ENCODE assay signal across 14 mouse cellular contexts in the genomic region with DNA sequence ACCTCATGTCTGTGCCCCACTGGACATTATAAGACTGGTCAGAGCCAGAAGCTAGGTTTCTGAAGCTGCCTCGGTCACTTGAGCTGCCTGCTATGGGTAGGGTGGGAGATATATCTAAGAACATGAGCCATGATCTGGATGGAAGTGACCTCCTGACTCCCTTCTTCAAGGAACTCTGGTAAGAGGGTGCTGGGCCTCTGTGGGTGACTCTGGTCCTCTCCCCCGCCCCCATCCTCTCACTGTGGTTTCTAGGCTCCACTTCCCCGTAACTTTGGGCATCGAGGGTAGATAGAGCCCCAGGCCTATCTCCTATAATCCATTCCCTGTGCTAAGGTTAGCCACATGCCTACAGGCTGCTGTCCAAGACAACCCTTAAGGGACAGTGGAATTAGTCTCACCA. TPM values are rescaled to one million over a fixed set of nuclear protein-coding genes. Genes with fewer than 3 reads are reported as not detected.
A peak's percentile ranks its signal among the peaks of the same experiment; 100 is the strongest.
DNase-seq lines count a peak whose midpoint lies in the region; ATAC-seq and TF ChIP-seq lines count a peak whose summit lies in the region.
"Had no signal": no experiment of that assay in that cellular context is flagged by ENCODE, and none has a peak within 500 bp of the region (broad histone marks: within the 10 kb centered on the region; RNA-seq: fewer than 3 reads in every experiment).

No protein-coding gene starts in this region.

- H3K9me3 ChIP-seq in liver, embryonic 13.5 days (replicated peaks): no peaks in the 10 kb centered on the region
- no peaks in the 10 kb centered on the region for H3K9me3 ChIP-seq in liver, embryonic 12.5 days (replicated peaks)
- no peaks in the 10 kb centered on the region for H3K9me3 ChIP-seq in liver, embryonic 16.5 days (replicated peaks; ENCODE audit: control insufficient read depth, low read length)
- H3K9me3 ChIP-seq: limb, embryonic 10.5 days; midbrain, embryonic 12.5 days had no signal

- H3K27me3 ChIP-seq in liver, embryonic 13.5 days: no peaks in the 10 kb centered on the region
- H3K27me3 ChIP-seq in liver, embryonic 12.5 days (replicated peaks): peaks cover 6% of the 10 kb centered on the region; the same call in 1 of the 2 replicates
- H3K27me3 ChIP-seq in liver, embryonic 16.5 days (ENCODE audit: control insufficient read depth, insufficient read depth, low read depth, low read length): no peaks in the 10 kb centered on the region
- no peaks in the 10 kb centered on the region for H3K27me3 ChIP-seq in cerebellum, adult 2 months (ENCODE audit: control insufficient read depth, insufficient read depth, low read length)
- H3K27me3 ChIP-seq: midbrain, embryonic 12.5 days had no signal

- no peaks in the 10 kb centered on the region; the same call in 1 of the 2 replicates for H3K4me1 ChIP-seq in liver, embryonic 13.5 days (replicated peaks)
- no peaks in the 10 kb centered on the region for H3K4me1 ChIP-seq in liver, embryonic 12.5 days
- H3K4me1 ChIP-seq in liver, embryonic 16.5 days (ENCODE audit: control insufficient read depth, low read depth, low read length): no peaks in the 10 kb centered on the region
- no peaks in the 10 kb centered on the region; the same call in 1 of the 2 replicates for H3K4me1 ChIP-seq in cerebellum, adult 2 months (ENCODE audit: control insufficient read depth, insufficient read depth, low read length)
- H3K4me1 ChIP-seq: midbrain, embryonic 12.5 days had no signal

- H3K36me3 ChIP-seq in liver, embryonic 13.5 days: no peaks in the 10 kb centered on the region
- H3K36me3 ChIP-seq in liver, embryonic 12.5 days: no peaks in the 10 kb centered on the region
- no peaks in the 10 kb centered on the region for H3K36me3 ChIP-seq in liver, embryonic 16.5 days (ENCODE audit: control insufficient read depth, insufficient read depth)
- H3K36me3 ChIP-seq: limb, embryonic 10.5 days; midbrain, embryonic 12.5 days had no signal

- no peak overlapping the region for H3K4me3 ChIP-seq in liver, embryonic 13.5 days (replicated peaks)
- no peak overlapping the region for H3K4me3 ChIP-seq in liver, embryonic 12.5 days
- peak overlapping the region; percentile 26; the same call in 1 of the 2 replicates for H3K4me3 ChIP-seq in liver, embryonic 16.5 days (ENCODE audit: low read depth, low read length)
- H3K4me3 ChIP-seq in cerebellum, adult 2 months (replicated peaks; ENCODE audit: insufficient read depth, low read depth, low read length): no peak overlapping the region
- H3K4me3 ChIP-seq: erythroblast, embryonic 14.5 days; heart, adult 2 months; limb, embryonic 10.5 days; midbrain, embryonic 12.5 days had no signal

- no peak for TF ChIP-seq CTCF in cerebellum, adult 2 months (IDR thresholded peaks at IDR 0.05; ENCODE audit: borderline replicate concordance, insufficient read depth, low read depth, low read length)

- no peak for TF ChIP-seq POLR2A in cerebellum, adult 2 months (IDR thresholded peaks at IDR 0.05; ENCODE audit: borderline replicate concordance, insufficient read depth, low read length)

- no peak for ATAC-seq in liver, embryonic 13.5 days (ENCODE audit: low read depth)
- ATAC-seq in liver, embryonic 12.5 days: no peak
- ATAC-seq in liver, embryonic 16.5 days (ENCODE audit: low read depth): no peak

- WGBS in liver, embryonic 13.5 days (ENCODE audit: insufficient replicate concordance): 22% methylated on average over 4 of the region's 4 CpGs
- 30% methylated on average over 4 of the region's 4 CpGs for WGBS in liver, embryonic 12.5 days (ENCODE audit: insufficient replicate concordance)
- WGBS in liver, embryonic 16.5 days (ENCODE audit: insufficient replicate concordance): 32% methylated on average over 4 of the region's 4 CpGs
- 95% methylated on average over 4 of the region's 4 CpGs for WGBS in cerebellum, adult 2 months

- H3K27ac ChIP-seq in liver, embryonic 13.5 days: no peak overlapping the region
- H3K27ac ChIP-seq in liver, embryonic 12.5 days: no peak overlapping the region
- H3K27ac ChIP-seq in liver, embryonic 16.5 days (ENCODE audit: low read length): peak overlapping the region; percentile 50
- no peak overlapping the region for H3K27ac ChIP-seq in cerebellum, adult 2 months (ENCODE audit: insufficient read depth, low read length)
- H3K27ac ChIP-seq: heart, adult 2 months; midbrain, embryonic 12.5 days had no signal

- no peak overlapping the region for H3K9ac ChIP-seq in liver, embryonic 13.5 days
- H3K9ac ChIP-seq in liver, embryonic 12.5 days: no peak overlapping the region
- H3K9ac ChIP-seq in liver, embryonic 16.5 days (ENCODE audit: low read depth, low read length): no peak overlapping the region
- H3K9ac ChIP-seq: midbrain, embryonic 12.5 days had no signal

- peak overlapping the region; percentile 12; the same call in 1 of the 2 replicates for H3K4me2 ChIP-seq in liver, embryonic 13.5 days
- no peak overlapping the region for H3K4me2 ChIP-seq in liver, embryonic 12.5 days
- no peak overlapping the region for H3K4me2 ChIP-seq in liver, embryonic 16.5 days (ENCODE audit: low read depth, low read length)
- H3K4me2 ChIP-seq: midbrain, embryonic 12.5 days had no signal

- no peak for DNase-seq in liver, embryonic 13.5 days
- peak; percentile 1 for DNase-seq in urinary bladder, postnatal 10 days (ENCODE audit: low spot score)
- no peak for DNase-seq in urinary bladder, adult 2 months (ENCODE audit: low spot score)
- DNase-seq in cerebellum, adult 2 months: no peak
- no peak for DNase-seq in left cerebral cortex, adult 8-10 months (ENCODE audit: low spot score in 2 of 2)
- DNase-seq: cerebellum, adult 9-11 months; kidney, postnatal 14 days; right cerebral cortex, postnatal 25 days had no signal

RNA-seq across cellular contexts. Expression of gene Pld4, which starts 1.0 kb away (rescaled TPM):
- polyA plus RNA-seq in liver, embryonic 13.5 days (2015; fragmentation: Nextera tagmentation; extraction: Ambion mirVana): 9.6 and 11.0 TPM in 2 replicates
- polyA plus RNA-seq in liver, embryonic 12.5 days (2016; fragmentation: Nextera tagmentation; extraction: Ambion mirVana): 7.9 and 8.0 TPM in 2 replicates
- 38.7 and 38.8 TPM in 2 replicates for polyA plus RNA-seq in urinary bladder, adult 2 months (2012; rRNA removed)
- polyA plus RNA-seq in liver, embryonic 16.5 days (2015; fragmentation: Nextera tagmentation; extraction: Ambion mirVana): 19.4 and 20.3 TPM in 2 replicates
- 6.7 and 7.8 TPM in 2 replicates for polyA plus RNA-seq in cerebellum, adult 2 months (2012; rRNA removed)
- total RNA-seq in left cerebral cortex, adult 8-10 months (2022): 10 to 100 TPM in 3 of 4 experiments, 1 to 10 TPM in 1; 10.0 to 22.8 (median 16.5) TPM

RNA-seq across cellular contexts. Expression of gene Ahnak2, which starts 41.0 kb away (rescaled TPM):
- 0.13 and 0.15 TPM in 2 replicates for polyA plus RNA-seq in liver, embryonic 13.5 days (2015; fragmentation: Nextera tagmentation; extraction: Ambion mirVana)
- 0.13 and 0.23 TPM in 2 replicates for polyA plus RNA-seq in liver, embryonic 12.5 days (2016; fragmentation: Nextera tagmentation; extraction: Ambion mirVana)
- polyA plus RNA-seq in urinary bladder, adult 2 months (2012; rRNA removed): 40.7 and 65.9 TPM in 2 replicates
- polyA plus RNA-seq in liver, embryonic 16.5 days (2015; fragmentation: Nextera tagmentation; extraction: Ambion mirVana): 0.08 and 0.26 TPM in 2 replicates
- 11.0 and 14.7 TPM in 2 replicates for polyA plus RNA-seq in cerebellum, adult 2 months (2012; rRNA removed)
- 1 to 10 TPM; 7.5 to 9.3 (median 8.1) TPM for total RNA-seq in left cerebral cortex, adult 8-10 months (2022)

RNA-seq across cellular contexts. Expression of gene Cep170b, which starts 41.2 kb away (rescaled TPM):
- 2.5 and 2.9 TPM in 2 replicates for polyA plus RNA-seq in liver, embryonic 13.5 days (2015; fragmentation: Nextera tagmentation; extraction: Ambion mirVana)
- 5.0 and 5.2 TPM in 2 replicates for polyA plus RNA-seq in liver, embryonic 12.5 days (2016; fragmentation: Nextera tagmentation; extraction: Ambion mirVana)
- 33.2 and 42.5 TPM in 2 replicates for polyA plus RNA-seq in urinary bladder, adult 2 months (2012; rRNA removed)
- 2.8 and 3.6 TPM in 2 replicates for polyA plus RNA-seq in liver, embryonic 16.5 days (2015; fragmentation: Nextera tagmentation; extraction: Ambion mirVana)
- polyA plus RNA-seq in cerebellum, adult 2 months (2012; rRNA removed): 102 and 107 TPM in 2 replicates
- total RNA-seq in left cerebral cortex, adult 8-10 months (2022): 100 to 1,000 TPM; 252 to 327 (median 295) TPM

RNA-seq across cellular contexts. Expression of gene Clba1, which starts 47.3 kb away (rescaled TPM):
- polyA plus RNA-seq in liver, embryonic 13.5 days (2015; fragmentation: Nextera tagmentation; extraction: Ambion mirVana): 0.71 and 0.83 TPM in 2 replicates
- 1.1 and 1.2 TPM in 2 replicates for polyA plus RNA-seq in liver, embryonic 12.5 days (2016; fragmentation: Nextera tagmentation; extraction: Ambion mirVana)
- 4.5 and 5.3 TPM in 2 replicates for polyA plus RNA-seq in urinary bladder, adult 2 months (2012; rRNA removed)
- polyA plus RNA-seq in liver, embryonic 16.5 days (2015; fragmentation: Nextera tagmentation; extraction: Ambion mirVana): 0.34 and 0.39 TPM in 2 replicates
- 6.5 and 7.6 TPM in 2 replicates for polyA plus RNA-seq in cerebellum, adult 2 months (2012; rRNA removed)
- 10 to 100 TPM; 15.1 to 16.5 (median 16.1) TPM for total RNA-seq in left cerebral cortex, adult 8-10 months (2022)
- polyA plus RNA-seq: erythroblast, embryonic 14.5 days had no signal
